Mouse (Mus musculus): ENCODE data around the gene Abcg1.

Gene Abcg1

GRCm38 (mm10) chr17:31040421-31040820 is 17.1 kb upstream of the Abcg1 start:
- in situ Hi-C loops (cut with MboI, MseI), result no loop called here

GRCm38 (mm10) chr17:31042751-31043150 is 14.7 kb upstream of the Abcg1 start:
- in situ Hi-C loops (cut with MboI, MseI), result no loop called here

GRCm38 (mm10) chr17:31057891-31058744 is 643 bp downstream of the Abcg1 start:
- in situ Hi-C loops (cut with MboI, MseI), result no loop called here

- in situ Hi-C loops (cut with MboI, MseI), result no loop called here
Measured at GRCm38 (mm10) chr17:31058745-31059085, 1.2 kb downstream of the Abcg1 start.

GRCm38 (mm10) chr17:31060196-31060587 is 2.7 kb downstream of the Abcg1 start:
- in situ Hi-C loops (cut with MboI, MseI), result no loop called here

GRCm38 (mm10) chr17:31060588-31061345 is 3.3 kb downstream of the Abcg1 start:
- in situ Hi-C loops (cut with MboI, MseI), result no loop called here

GRCm38 (mm10) chr17:31061346-31062095 is 4.0 kb downstream of the Abcg1 start:
- in situ Hi-C loops (cut with MboI, MseI), result no loop called here

- in situ Hi-C loops (cut with MboI, MseI), result no loop called here
Measured at GRCm38 (mm10) chr17:31066058-31066457, 8.6 kb downstream of the Abcg1 start.

- in situ Hi-C loops (cut with MboI, MseI), result no loop called here
Measured at GRCm38 (mm10) chr17:31067051-31067450, 9.6 kb downstream of the Abcg1 start.

GRCm38 (mm10) chr17:31069121-31069520 is 11.6 kb downstream of the Abcg1 start:
- in situ Hi-C loops (cut with MboI, MseI), result no loop called here

- in situ Hi-C loops (cut with MboI, MseI), result no loop called here
Measured at GRCm38 (mm10) chr17:31069845-31070244, 12.4 kb downstream of the Abcg1 start.

- in situ Hi-C loops (cut with MboI, MseI), result no loop called here
Measured at GRCm38 (mm10) chr17:31070403-31071185, 13.1 kb downstream of the Abcg1 start.

GRCm38 (mm10) chr17:31071421-31072301 is 14.2 kb downstream of the Abcg1 start:
- in situ Hi-C loops (cut with MboI, MseI), result no loop called here

- in situ Hi-C loops (cut with MboI, MseI), result no loop called here
Measured at GRCm38 (mm10) chr17:31072872-31073271, 15.4 kb downstream of the Abcg1 start.

GRCm38 (mm10) chr17:31073273-31074052 is 16.0 kb downstream of the Abcg1 start:
- in situ Hi-C loops (cut with MboI, MseI), result no loop called here

GRCm38 (mm10) chr17:31074053-31074590 is 16.6 kb downstream of the Abcg1 start:
- in situ Hi-C loops (cut with MboI, MseI), result no loop called here

GRCm38 (mm10) chr17:31074666-31075065 is 17.2 kb downstream of the Abcg1 start:
- in situ Hi-C loops (cut with MboI, MseI), result no loop called here

- in situ Hi-C loops (cut with MboI, MseI), result no loop called here
Measured at GRCm38 (mm10) chr17:31075471-31075870, 18.0 kb downstream of the Abcg1 start.

GRCm38 (mm10) chr17:31077561-31077960 is 20.1 kb downstream of the Abcg1 start:
- in situ Hi-C loops (cut with MboI, MseI), result no loop called here
